Comparison of ENCODE assay signal across 26 mouse cellular contexts in the genomic region with DNA sequence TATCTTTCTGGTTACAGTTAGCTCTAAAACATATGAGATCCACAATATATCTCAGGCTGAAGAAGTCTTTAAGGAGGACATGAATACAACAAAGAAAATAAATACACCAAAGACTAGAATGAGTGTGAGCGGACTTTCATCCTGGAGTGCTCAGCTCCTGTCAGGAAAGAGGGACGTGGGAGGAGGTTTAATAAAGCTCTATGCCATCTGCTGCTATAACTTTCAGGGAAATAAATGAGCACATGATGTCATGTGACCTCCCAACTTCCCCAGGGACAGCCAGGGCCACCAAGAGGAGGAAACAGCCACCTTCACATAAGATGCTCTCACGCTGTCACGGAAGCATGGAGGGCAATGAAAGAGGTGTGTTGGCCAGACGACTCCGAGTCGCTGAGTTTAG.
A peak's percentile ranks its signal among the peaks of the same experiment; 100 is the strongest.
DNase-seq lines count a peak whose midpoint lies in the region; ATAC-seq lines count a peak whose summit lies in the region.
"Had no signal": no experiment of that assay in that cellular context is flagged by ENCODE, and none has a peak within 500 bp of the region (broad histone marks: within the 10 kb centered on the region; RNA-seq: fewer than 3 reads in every experiment).

No protein-coding gene starts in this region.

- H3K9me3 ChIP-seq in midbrain, embryonic 14.5 days (ENCODE audit: control insufficient read depth, low read length) = no peaks in the 10 kb centered on the region
- H3K9me3 ChIP-seq: embryonic facial prominence, embryonic 10.5 days; hindbrain, embryonic 10.5 days; intestine, embryonic 15.5 days; limb, embryonic 13.5 days; liver, embryonic 12.5 days; midbrain, embryonic 12.5 days; neural tube, embryonic 12.5 days had no signal

- H3K27ac ChIP-seq in midbrain, embryonic 14.5 days (replicated peaks; ENCODE audit: low read depth, low read length) = no peak overlapping the region
- H3K27ac ChIP-seq: embryonic facial prominence, embryonic 10.5 days; hindbrain, embryonic 10.5 days; intestine, embryonic 15.5 days; limb, embryonic 13.5 days; liver, embryonic 12.5 days; midbrain, embryonic 12.5 days; neural tube, embryonic 12.5 days had no signal

- intact Hi-C loops in left cerebral cortex, postnatal 4 days (cut with DNase I) = no loop called here

- H3K4me2 ChIP-seq in midbrain, embryonic 14.5 days (ENCODE audit: low read length) = no peak overlapping the region
- H3K4me2 ChIP-seq: heart, embryonic 11.5 days; intestine, embryonic 15.5 days; limb, embryonic 13.5 days; liver, embryonic 12.5 days; midbrain, embryonic 12.5 days; neural tube, embryonic 12.5 days had no signal

- DNase-seq in frontal cortex, postnatal 36 days (ENCODE audit: low spot score in 2 of 2) = peak; percentile 22 to 56
- no peak for DNase-seq in frontal cortex, postnatal 14 days (ENCODE audit: low spot score in 2 of 2)
- DNase-seq in left cerebral cortex, adult 11 months (ENCODE audit: low spot score) = peak; percentile 19
- no peak for DNase-seq in left cerebral cortex, postnatal 4 days
- DNase-seq in layer of hippocampus, adult 9-11 months = peak; percentile 21
- peak; percentile 8 for DNase-seq in right cerebral cortex, postnatal 25 days
- DNase-seq in midbrain, embryonic 14.5 days = no peak
- DNase-seq: adrenal gland, postnatal 36 days; cerebellum, adult 11-12 months; cerebellum, postnatal 10 days; gastrocnemius, postnatal 10 days; kidney, adult 8-10 months; kidney, postnatal 10 days; lung, adult 18-20 months; lung, postnatal 10 days had no signal

- no peaks in the 10 kb centered on the region for H3K27me3 ChIP-seq in midbrain, embryonic 14.5 days (ENCODE audit: control insufficient read depth, insufficient read depth, low read length)
- H3K27me3 ChIP-seq: intestine, embryonic 15.5 days; limb, embryonic 13.5 days; liver, embryonic 12.5 days; midbrain, embryonic 12.5 days; neural tube, embryonic 12.5 days had no signal

- 87% methylated on average over 7 of the region's 7 CpGs for WGBS in midbrain, embryonic 14.5 days

- H3K4me1 ChIP-seq in midbrain, embryonic 14.5 days (ENCODE audit: control insufficient read depth, insufficient read depth, low read length) = no peaks in the 10 kb centered on the region
- H3K4me1 ChIP-seq: embryonic facial prominence, embryonic 10.5 days; hindbrain, embryonic 10.5 days; intestine, embryonic 15.5 days; liver, embryonic 12.5 days; midbrain, embryonic 12.5 days; neural tube, embryonic 12.5 days had no signal

- H3K9ac ChIP-seq in midbrain, embryonic 14.5 days (replicated peaks; ENCODE audit: low read length) = no peak overlapping the region
- H3K9ac ChIP-seq: intestine, embryonic 15.5 days; limb, embryonic 13.5 days; liver, embryonic 12.5 days; midbrain, embryonic 12.5 days; neural tube, embryonic 12.5 days had no signal

- ATAC-seq in midbrain, embryonic 14.5 days (ENCODE audit: low FRiP score, low TSS enrichment) = no peak
- ATAC-seq: CD4-positive, CD25-positive, alpha-beta regulatory T cell, adult 4 months; forebrain, embryonic 16.5 days; hindbrain, embryonic 16.5 days; intestine, embryonic 15.5 days; liver, embryonic 12.5 days had no signal

- no peaks in the 10 kb centered on the region for H3K36me3 ChIP-seq in midbrain, embryonic 14.5 days (ENCODE audit: control insufficient read depth, insufficient read depth, low read length)
- H3K36me3 ChIP-seq: embryonic facial prominence, embryonic 10.5 days; hindbrain, embryonic 10.5 days; intestine, embryonic 15.5 days; limb, embryonic 13.5 days; liver, embryonic 12.5 days; midbrain, embryonic 12.5 days; neural tube, embryonic 12.5 days had no signal

- no peak overlapping the region for H3K4me3 ChIP-seq in midbrain, embryonic 14.5 days (replicated peaks; ENCODE audit: low read depth, low read length)
- H3K4me3 ChIP-seq: embryonic facial prominence, embryonic 10.5 days; hindbrain, embryonic 10.5 days; intestine, embryonic 15.5 days; limb, embryonic 13.5 days; liver, embryonic 12.5 days; midbrain, embryonic 12.5 days; neural tube, embryonic 12.5 days had no signal

Comparison
In these comparisons a context has a peak if more than half of its experiments do, and no peak if none do; other contexts are left out.
1. DNase-seq: peak in frontal cortex, postnatal 36 days (2 of 2), left cerebral cortex, adult 11 months (single experiment), layer of hippocampus, adult 9-11 months (single experiment) and right cerebral cortex, postnatal 25 days (single experiment); none in frontal cortex, postnatal 14 days (0 of 2), left cerebral cortex, postnatal 4 days (single experiment) and midbrain, embryonic 14.5 days (single experiment).